Mouse (Mus musculus) frontal cortex, postnatal 36 days (tissue): ENCODE measurements at regions not wholly inside any gene's neighbourhood (a gene's known extent, or its start where the extent isn't known, plus 50 kb on each side); places are given as distances from the start of the nearest gene placed in this dataset.

Experiments
- DNase-seq, 2 experiments: peaks; one replicate each; pipeline ENCODE4 v3.0.0; 2022; ENCODE audit warnings: low spot score in 2 of 2

GRCm38 (mm10) chr3:18665738-18666137, 717.5 kb downstream of the Cypt12 start:
- DNase-seq: no peak

- DNase-seq: no peak
Observed at GRCm38 (mm10) chr3:18667726-18668125, 719.5 kb downstream of the Cypt12 start.

- DNase-seq: peak; percentile 51 to 87
Observed at GRCm38 (mm10) chr3:18668936-18669335, 720.7 kb downstream of the Cypt12 start.

GRCm38 (mm10) chr3:18670203-18670700, 722.0 kb downstream of the Cypt12 start:
- DNase-seq: no peak

GRCm38 (mm10) chr3:18671681-18672080, 723.5 kb downstream of the Cypt12 start:
- peak in 1 of 2 experiments; percentile 22 for DNase-seq

- no peak for DNase-seq
Observed at GRCm38 (mm10) chr3:18683346-18684101, 735.3 kb downstream of the Cypt12 start.

- peak in 1 of 2 experiments; percentile 28 for DNase-seq
Observed at GRCm38 (mm10) chr3:18695113-18695792, 747.0 kb downstream of the Cypt12 start.

GRCm38 (mm10) chr3:18696981-18697660, 748.9 kb downstream of the Cypt12 start:
- DNase-seq: no peak

GRCm38 (mm10) chr3:18698106-18698505, 749.9 kb downstream of the Cypt12 start:
- DNase-seq: no peak

GRCm38 (mm10) chr3:18705165-18705564, 757.0 kb downstream of the Cypt12 start:
- DNase-seq: no peak

GRCm38 (mm10) chr3:18705756-18706155, 757.5 kb downstream of the Cypt12 start:
- peak; percentile 21 to 50 for DNase-seq

GRCm38 (mm10) chr3:18706356-18706755, 758.1 kb downstream of the Cypt12 start:
- DNase-seq: no peak

- DNase-seq: no peak
Observed at GRCm38 (mm10) chr3:18707730-18708129, 759.5 kb downstream of the Cypt12 start.

GRCm38 (mm10) chr3:18711661-18712060, 763.5 kb downstream of the Cypt12 start:
- no peak for DNase-seq

GRCm38 (mm10) chr3:18713986-18714385, 765.8 kb downstream of the Cypt12 start:
- no peak for DNase-seq

- DNase-seq: no peak
Observed at GRCm38 (mm10) chr3:18714968-18715630, 766.9 kb downstream of the Cypt12 start.

- DNase-seq: peak in 1 of 2 experiments; percentile 14
Observed at GRCm38 (mm10) chr3:18715776-18716175, 767.6 kb downstream of the Cypt12 start.

- DNase-seq: no peak
Observed at GRCm38 (mm10) chr3:18725507-18725906, 777.3 kb downstream of the Cypt12 start.

- DNase-seq: no peak
Observed at GRCm38 (mm10) chr3:18731251-18731650, 783.0 kb downstream of the Cypt12 start.

- no peak for DNase-seq
Observed at GRCm38 (mm10) chr3:18731674-18732073, 783.5 kb downstream of the Cypt12 start.

- peak in 1 of 2 experiments; percentile 27 for DNase-seq
Observed at GRCm38 (mm10) chr3:18733540-18733939, 785.3 kb downstream of the Cypt12 start.

GRCm38 (mm10) chr3:18738946-18739345, 790.7 kb downstream of the Cypt12 start:
- DNase-seq: no peak
